Mouse (Mus musculus): Measurements from ENCODE around the gene Tm4sf19.

GRCm38 (mm10) chr16:32431047-32431591, 30.8 kb downstream of the Tm4sf19 start:
- no peak for TF ChIP-seq POLR2A (IDR thresholded peaks at IDR 0.05; ENCODE audit: insufficient read length, low read depth)
- no peak for TF ChIP-seq MAX (IDR thresholded peaks at IDR 0.05; ENCODE audit: low read depth)
- TF ChIP-seq TCF12 (IDR thresholded peaks at IDR 0.05; ENCODE audit: insufficient read depth, poor library complexity, severe bottlenecking) = no peak
- no peak for TF ChIP-seq MYOD1 (IDR thresholded peaks at IDR 0.05; ENCODE audit: control insufficient read depth in 1 of 3, insufficient read length in 2 of 3, low read depth in 2 of 3)
- TF ChIP-seq SRF (IDR thresholded peaks at IDR 0.05; ENCODE audit: control insufficient read depth, insufficient read length, low read depth) = no peak
- TF ChIP-seq REST (IDR thresholded peaks at IDR 0.05; ENCODE audit: insufficient read depth, insufficient read length) = no peak
- TF ChIP-seq USF1 (IDR thresholded peaks at IDR 0.05; ENCODE audit: low read depth) = no peak
- no peak for TF ChIP-seq E2F4 (IDR thresholded peaks at IDR 0.05; ENCODE audit: insufficient read depth)
- TF ChIP-seq POLR2AphosphoS2 (IDR thresholded peaks at IDR 0.05; ENCODE audit: insufficient read length, low read depth) = no peak
- no peak for TF ChIP-seq TCF3 (IDR thresholded peaks at IDR 0.05; ENCODE audit: insufficient read length, low read depth)

Measured in myocyte (in vitro differentiated cells).